Comparison of ENCODE assay signal across 11 mouse cellular contexts in genomic region chr7:133440711-133441110, GRCm38 (mm10).
DNase-seq lines count a peak whose midpoint lies in the region; ATAC-seq and TF ChIP-seq lines count a peak whose summit lies in the region.
"Had no signal": no experiment of that assay in that cellular context is flagged by ENCODE, and none has a peak within 500 bp of the region (broad histone marks: within the 10 kb centered on the region; RNA-seq: fewer than 3 reads in every experiment).

No protein-coding gene starts in this region.

- H3K4me2 ChIP-seq in hindbrain, postnatal 0 days (ENCODE audit: low read depth, low read length) = peak overlapping the region; percentile 34; the same call in 1 of the 2 replicates
- H3K4me2 ChIP-seq in midbrain, postnatal 0 days (ENCODE audit: low read depth, low read length, poor library complexity, severe bottlenecking) = peak overlapping the region; percentile 1
- H3K4me2 ChIP-seq: stomach, embryonic 15.5 days had no signal

- peaks cover 64% of the 10 kb centered on the region for H3K4me1 ChIP-seq in forebrain, embryonic 10.5 days
- peaks cover 8% of the 10 kb centered on the region; the same call in 1 of the 2 replicates for H3K4me1 ChIP-seq in hindbrain, postnatal 0 days (ENCODE audit: insufficient read depth, low read length)
- peaks cover 4% of the 10 kb centered on the region; the same call in 1 of the 2 replicates for H3K4me1 ChIP-seq in midbrain, postnatal 0 days (ENCODE audit: insufficient read depth, low read length)
- H3K4me1 ChIP-seq: stomach, embryonic 15.5 days had no signal

- H3K9ac ChIP-seq in hindbrain, postnatal 0 days (replicated peaks; ENCODE audit: low read length) = no peak overlapping the region
- no peak overlapping the region for H3K9ac ChIP-seq in midbrain, postnatal 0 days (replicated peaks; ENCODE audit: low read length, poor library complexity, severe bottlenecking)
- H3K9ac ChIP-seq: stomach, embryonic 15.5 days had no signal

- ATAC-seq in hindbrain, postnatal 0 days = no peak
- ATAC-seq in midbrain, postnatal 0 days (ENCODE audit: low FRiP score) = no peak

- H3K4me3 ChIP-seq in layer of hippocampus, adult 2 months = peak overlapping the region; percentile 22; the same call in 1 of the 2 replicates
- peak overlapping the region; percentile 8; the same call in 1 of the 2 replicates for H3K4me3 ChIP-seq in forebrain, embryonic 10.5 days
- H3K4me3 ChIP-seq in hindbrain, postnatal 0 days (ENCODE audit: low read length) = no peak overlapping the region; the same call in 1 of the 2 replicates
- no peak overlapping the region; the same call in 1 of the 2 replicates for H3K4me3 ChIP-seq in midbrain, postnatal 0 days (ENCODE audit: low read depth, low read length)
- H3K4me3 ChIP-seq: stomach, embryonic 15.5 days had no signal

- DNase-seq in layer of hippocampus, adult 2 months (ENCODE audit: low spot score in 2 of 2) = no peak
- no peak for DNase-seq in layer of hippocampus, postnatal 14 days (ENCODE audit: low spot score in 2 of 2)
- DNase-seq in forebrain, embryonic 10.5 days (ENCODE audit: extremely low spot score, low spot score) = peak; percentile 22
- peak; percentile 27 for DNase-seq in hindbrain, postnatal 0 days (ENCODE audit: low spot score)
- DNase-seq in midbrain, postnatal 0 days (ENCODE audit: low spot score) = peak; percentile 20
- no peak for DNase-seq in spleen, adult 18-20 months
- DNase-seq in spleen, postnatal 10 days (ENCODE audit: low spot score in 2 of 2) = no peak
- DNase-seq: kidney, adult 2 months; lung, postnatal 4 days; right cerebral cortex, postnatal 14 days had no signal

- no peak overlapping the region for H3K27ac ChIP-seq in layer of hippocampus, adult 2 months
- peak overlapping the region; percentile 80 for H3K27ac ChIP-seq in forebrain, embryonic 10.5 days
- H3K27ac ChIP-seq in hindbrain, postnatal 0 days = peak overlapping the region; percentile 36; the same call in 1 of the 2 replicates
- H3K27ac ChIP-seq in midbrain, postnatal 0 days (ENCODE audit: low read depth, low read length) = peak overlapping the region; percentile 6; the same call in 1 of the 2 replicates
- H3K27ac ChIP-seq: stomach, embryonic 15.5 days had no signal

- 36% methylated on average over 12 of the region's 12 CpGs for WGBS in forebrain, embryonic 10.5 days
- 20% methylated on average over 12 of the region's 12 CpGs for WGBS in hindbrain, postnatal 0 days
- 17% methylated on average over 12 of the region's 12 CpGs for WGBS in midbrain, postnatal 0 days

- no peaks in the 10 kb centered on the region; the same call in 1 of the 2 replicates for H3K9me3 ChIP-seq in forebrain, embryonic 10.5 days
- no peaks in the 10 kb centered on the region for H3K9me3 ChIP-seq in hindbrain, postnatal 0 days (ENCODE audit: low read length)
- no peaks in the 10 kb centered on the region for H3K9me3 ChIP-seq in midbrain, postnatal 0 days (ENCODE audit: low read length)
- H3K9me3 ChIP-seq: stomach, embryonic 15.5 days had no signal

- TF ChIP-seq CTCF in layer of hippocampus, adult 2 months (conservative IDR thresholded peaks at IDR 0.05) = no peak
- no peak for TF ChIP-seq CTCF in hindbrain, postnatal 0 days (IDR thresholded peaks at IDR 0.05; ENCODE audit: low read depth)
- TF ChIP-seq CTCF in midbrain, postnatal 0 days (IDR thresholded peaks at IDR 0.05) = no peak

- H3K36me3 ChIP-seq in forebrain, embryonic 10.5 days (replicated peaks) = no peaks in the 10 kb centered on the region
- no peaks in the 10 kb centered on the region for H3K36me3 ChIP-seq in hindbrain, postnatal 0 days (ENCODE audit: insufficient read depth, low read length)
- no peaks in the 10 kb centered on the region for H3K36me3 ChIP-seq in midbrain, postnatal 0 days (ENCODE audit: insufficient read depth, low read length)
- H3K36me3 ChIP-seq: stomach, embryonic 15.5 days had no signal

- peaks cover 34% of the 10 kb centered on the region for H3K27me3 ChIP-seq in forebrain, embryonic 10.5 days (ENCODE audit: poor library complexity, severe bottlenecking)
- no peaks in the 10 kb centered on the region; the same call in 1 of the 2 replicates for H3K27me3 ChIP-seq in hindbrain, postnatal 0 days (ENCODE audit: insufficient read depth, low read length)
- H3K27me3 ChIP-seq in midbrain, postnatal 0 days (ENCODE audit: insufficient read depth, low read length) = 0 out of 2 replicates have a peak, but pooled peaks cover 3% of the 10 kb centered on the region
- H3K27me3 ChIP-seq: stomach, embryonic 15.5 days had no signal

Comparison
In these comparisons a context has a peak if more than half of its experiments do, and no peak if none do; other contexts are left out.
1. DNase-seq: peak in forebrain, embryonic 10.5 days (single experiment), hindbrain, postnatal 0 days (single experiment) and midbrain, postnatal 0 days (single experiment); none in layer of hippocampus, adult 2 months (0 of 2), layer of hippocampus, postnatal 14 days (0 of 2), spleen, adult 18-20 months (0 of 2) and spleen, postnatal 10 days (0 of 2).
2. H3K4me3 ChIP-seq: peak in layer of hippocampus, adult 2 months (single experiment) and forebrain, embryonic 10.5 days (single experiment); none in hindbrain, postnatal 0 days (single experiment) and midbrain, postnatal 0 days (single experiment).